Mouse (Mus musculus): ENCODE data around the gene Lbhd2. TPM values are rescaled to one million over a fixed set of nuclear protein-coding genes. Genes with fewer than 3 reads are reported as not detected.
A peak's percentile ranks its signal among the peaks of the same experiment; 100 is the strongest.

Gene Lbhd2
- total and polyA plus RNA-seq, 3 experiments, result not detected

DNA sequence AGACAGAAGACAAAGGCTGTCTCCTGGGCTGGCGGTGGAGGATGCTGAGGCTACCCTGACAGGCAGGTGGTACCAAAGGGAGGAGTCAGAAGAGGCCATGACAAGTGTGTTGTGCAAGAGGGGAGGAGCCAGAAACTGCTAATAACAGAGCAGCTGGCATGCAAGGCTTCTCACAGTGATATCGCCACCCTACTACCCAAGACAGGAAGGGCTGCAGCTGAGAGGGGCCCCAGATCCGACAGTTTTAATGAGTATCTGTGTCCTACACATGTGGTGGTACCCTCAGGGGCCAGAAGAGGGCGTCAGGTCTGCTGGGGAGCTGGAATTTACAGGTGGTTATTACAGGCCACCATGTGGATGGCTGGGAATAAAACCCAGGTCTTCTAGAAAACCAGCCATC, 36.4 kb upstream of the Lbhd2 start:
- no peak overlapping the region for H3K27ac ChIP-seq (ENCODE audit: control insufficient read depth, low read depth, low read length)

GRCm38 (mm10) chr12:111371905-111372304, 34.7 kb upstream of the Lbhd2 start:
- H3K36me3 ChIP-seq (ENCODE audit: control insufficient read depth in 1 of 2, insufficient read depth in 2 of 2, low read length in 2 of 2), result no peaks in the 10 kb centered on the region
- no peak overlapping the region for H3K4me3 ChIP-seq (ENCODE audit: control insufficient read depth in 1 of 2, insufficient read depth in 1 of 2, low read depth in 2 of 2, low read length in 2 of 2)
- TF ChIP-seq RCOR1 (IDR thresholded peaks at IDR 0.05; ENCODE audit: low read depth, low read length), result no peak
- TF ChIP-seq SIN3A (IDR thresholded peaks at IDR 0.05; ENCODE audit: low read length), result no peak
- H3K9ac ChIP-seq (ENCODE audit: control insufficient read depth, low read depth, low read length, poor library complexity, severe bottlenecking), result no peak overlapping the region
- no peaks in the 10 kb centered on the region for H3K4me1 ChIP-seq (ENCODE audit: control insufficient read depth in 1 of 2, insufficient read depth in 2 of 2, low read length in 2 of 2)
- no peak for DNase-seq (ENCODE audit: low read depth, low spot score)
- no peak overlapping the region for H3K27ac ChIP-seq (ENCODE audit: control insufficient read depth, low read depth, low read length)
- no peaks in the 10 kb centered on the region for H3K9me3 ChIP-seq (replicated peaks; ENCODE audit: insufficient read depth, low read length)
- peaks cover 5% of the 10 kb centered on the region in 2 experiments; a peak in 3 of 4 replicates for H3K27me3 ChIP-seq (ENCODE audit: control insufficient read depth in 1 of 2, insufficient read depth in 2 of 2, low read length in 2 of 2)
- H3K79me2 ChIP-seq (ENCODE audit: control insufficient read depth, insufficient read depth, low read length, poor library complexity), result no peaks in the 10 kb centered on the region

More for the DNA sequence above, 36.4 kb upstream of the Lbhd2 start:
- Histone ChIP-seq H3K36me3 (ENCODE audit: control insufficient read depth in 1 of 2, insufficient read depth in 2 of 2, low read length in 2 of 2) (no peaks in the 10 kb centered on the region), H3K4me3 (ENCODE audit: control insufficient read depth in 1 of 2, insufficient read depth in 1 of 2, low read depth in 2 of 2, low read length in 2 of 2) (no peak overlapping the region), H3K9ac (ENCODE audit: control insufficient read depth, low read depth, low read length, poor library complexity, severe bottlenecking) (no peak overlapping the region), H3K9me3 (replicated peaks; ENCODE audit: insufficient read depth, low read length) (no peaks in the 10 kb centered on the region), H3K79me2 (ENCODE audit: control insufficient read depth, insufficient read depth, low read length, poor library complexity) (no peaks in the 10 kb centered on the region), H3K27me3 (ENCODE audit: control insufficient read depth in 1 of 2, insufficient read depth in 2 of 2, low read length in 2 of 2) (peaks cover 5% of the 10 kb centered on the region in 2 experiments; a peak in 3 of 4 replicates), H3K4me1 (ENCODE audit: control insufficient read depth in 1 of 2, insufficient read depth in 2 of 2, low read length in 2 of 2) (no peaks in the 10 kb centered on the region)
- TF ChIP-seq SMC3 (IDR thresholded peaks at IDR 0.05; ENCODE audit: low read depth, low read length) (0 out of 2 replicates have a peak, but pooled peaks have one; percentile 12), MEF2A (IDR thresholded peaks at IDR 0.05; ENCODE audit: extremely low read depth, insufficient replicate concordance, low read depth, low read length, poor library complexity, severe bottlenecking) (no peak), CTCF (IDR thresholded peaks at IDR 0.05 in 2 of 3, conservative IDR thresholded peaks at IDR 0.05 in 1 of 3; ENCODE audit: control insufficient read depth in 1 of 3, insufficient read depth in 1 of 3, low read depth in 2 of 3, low read length in 3 of 3, poor library complexity in 1 of 3, severe bottlenecking in 1 of 3) (peak; percentile 27 to 44 (median 43); a peak in 5 of 6 replicates)
- DNase-seq (ENCODE audit: low read depth, low spot score), result peak; percentile 27

DNA sequence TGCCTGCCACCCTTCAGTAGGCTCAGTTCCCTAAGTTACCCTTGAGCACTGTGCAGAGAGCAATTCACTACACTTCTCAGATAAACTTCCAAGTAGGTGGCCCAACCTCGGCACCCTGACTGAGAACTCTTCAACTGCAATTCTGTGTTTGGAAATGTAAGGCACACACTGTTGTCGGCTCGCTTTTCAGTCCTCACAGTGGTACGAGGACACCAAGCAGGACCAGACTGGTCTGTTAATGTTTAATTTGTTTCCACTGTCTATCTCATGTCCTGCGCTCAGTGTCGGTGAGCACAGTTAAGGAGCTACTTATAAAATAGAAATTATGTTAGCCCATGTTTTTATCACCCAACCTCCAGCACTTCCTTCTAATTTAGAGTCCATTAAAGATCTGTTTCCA, 33.2 kb upstream of the Lbhd2 start:
- no peak overlapping the region for H3K9ac ChIP-seq (ENCODE audit: control insufficient read depth, low read depth, low read length, poor library complexity, severe bottlenecking)
- H3K27ac ChIP-seq (ENCODE audit: control insufficient read depth, low read depth, low read length), result no peak overlapping the region
- no peaks in the 10 kb centered on the region for H3K79me2 ChIP-seq (ENCODE audit: control insufficient read depth, insufficient read depth, low read length, poor library complexity)
- H3K27me3 ChIP-seq (ENCODE audit: control insufficient read depth in 1 of 2, insufficient read depth in 2 of 2, low read length in 2 of 2), result peaks cover 5% of the 10 kb centered on the region in 2 experiments; a peak in 3 of 4 replicates
- TF ChIP-seq CHD1 (IDR thresholded peaks at IDR 0.05; ENCODE audit: low read depth, low read length), result no peak
- TF ChIP-seq GATA1 (IDR thresholded peaks at IDR 0.05; ENCODE audit: low read depth, low read length), result no peak
- no peak for TF ChIP-seq MAX (IDR thresholded peaks at IDR 0.05; ENCODE audit: low read length)
- no peak for DNase-seq (ENCODE audit: low read depth, low spot score)
- H3K9me3 ChIP-seq (replicated peaks; ENCODE audit: insufficient read depth, low read length), result no peaks in the 10 kb centered on the region
- H3K36me3 ChIP-seq (ENCODE audit: control insufficient read depth in 1 of 2, insufficient read depth in 2 of 2, low read length in 2 of 2), result no peaks in the 10 kb centered on the region
- H3K4me3 ChIP-seq (ENCODE audit: control insufficient read depth in 1 of 2, insufficient read depth in 1 of 2, low read depth in 2 of 2, low read length in 2 of 2), result no peak overlapping the region
- H3K4me1 ChIP-seq (ENCODE audit: control insufficient read depth in 1 of 2, insufficient read depth in 2 of 2, low read length in 2 of 2), result no peaks in the 10 kb centered on the region

- Histone ChIP-seq H3K36me3 (ENCODE audit: control insufficient read depth in 1 of 2, insufficient read depth in 2 of 2, low read length in 2 of 2) (no peaks in the 10 kb centered on the region), H3K27me3 (ENCODE audit: control insufficient read depth in 1 of 2, insufficient read depth in 2 of 2, low read length in 2 of 2) (peaks cover 5% of the 10 kb centered on the region in 2 experiments; a peak in 3 of 4 replicates), H3K4me1 (ENCODE audit: control insufficient read depth in 1 of 2, insufficient read depth in 2 of 2, low read length in 2 of 2) (no peaks in the 10 kb centered on the region), H3K9ac (ENCODE audit: control insufficient read depth, low read depth, low read length, poor library complexity, severe bottlenecking) (no peak overlapping the region), H3K4me3 (ENCODE audit: control insufficient read depth in 1 of 2, insufficient read depth in 1 of 2, low read depth in 2 of 2, low read length in 2 of 2) (no peak overlapping the region), H3K27ac (ENCODE audit: control insufficient read depth, low read depth, low read length) (no peak overlapping the region), H3K79me2 (ENCODE audit: control insufficient read depth, insufficient read depth, low read length, poor library complexity) (no peaks in the 10 kb centered on the region), H3K9me3 (replicated peaks; ENCODE audit: insufficient read depth, low read length) (no peaks in the 10 kb centered on the region)
- no peak for TF ChIP-seq MYB (IDR thresholded peaks at IDR 0.05; ENCODE audit: low read depth, low read length)
- no peak for TF ChIP-seq ZKSCAN1 (IDR thresholded peaks at IDR 0.05; ENCODE audit: low read depth, low read length)
- TF ChIP-seq BHLHE40 (IDR thresholded peaks at IDR 0.05; ENCODE audit: borderline replicate concordance, low read depth, low read length), result no peak
- TF ChIP-seq ZC3H11A (IDR thresholded peaks at IDR 0.05; ENCODE audit: low read depth, low read length), result no peak
- no peak for TF ChIP-seq JUND (IDR thresholded peaks at IDR 0.05; ENCODE audit: low read depth, low read length)
- no peak for TF ChIP-seq SIN3A (IDR thresholded peaks at IDR 0.05; ENCODE audit: low read length)
- TF ChIP-seq ZMIZ1 (IDR thresholded peaks at IDR 0.05; ENCODE audit: low read depth, low read length), result no peak
- no peak for TF ChIP-seq ETS1 (IDR thresholded peaks at IDR 0.05; ENCODE audit: low read depth, low read length)
- no peak for TF ChIP-seq CHD2 (IDR thresholded peaks at IDR 0.05; ENCODE audit: low read length)
- TF ChIP-seq MYC (IDR thresholded peaks at IDR 0.05; ENCODE audit: low read depth, low read length), result no peak
- no peak for TF ChIP-seq MEF2A (IDR thresholded peaks at IDR 0.05; ENCODE audit: extremely low read depth, insufficient replicate concordance, low read depth, low read length, poor library complexity, severe bottlenecking)
- no peak for TF ChIP-seq USF1 (IDR thresholded peaks at IDR 0.05; ENCODE audit: low read depth, low read length)
- TF ChIP-seq RAD21 (IDR thresholded peaks at IDR 0.05; ENCODE audit: low read depth, low read length), result no peak
- DNase-seq (ENCODE audit: low read depth, low spot score), result no peak
Observed at GRCm38 (mm10) chr12:111374727-111375126, 31.9 kb upstream of the Lbhd2 start.

Measured in MEL (cell line).